10 mouse cellular contexts compared by ENCODE assay signal in genomic region chr11:115250405-115251090, GRCm38 (mm10). TPM values are rescaled to one million over a fixed set of nuclear protein-coding genes. Genes with fewer than 3 reads are reported as not detected.
A peak's percentile ranks its signal among the peaks of the same experiment; 100 is the strongest.
DNase-seq lines count a peak whose midpoint lies in the region; ATAC-seq lines count a peak whose summit lies in the region.
"Had no signal": no experiment of that assay in that cellular context is flagged by ENCODE, and none has a peak within 500 bp of the region (broad histone marks: within the 10 kb centered on the region; RNA-seq: fewer than 3 reads in every experiment).

No protein-coding gene starts in this region.

- no peaks in the 10 kb centered on the region for H3K9me3 ChIP-seq in liver, embryonic 11.5 days (ENCODE audit: control insufficient read depth, low read length)
- no peaks in the 10 kb centered on the region for H3K9me3 ChIP-seq in embryonic facial prominence, embryonic 14.5 days (ENCODE audit: control insufficient read depth, low read length)
- H3K9me3 ChIP-seq in intestine, embryonic 16.5 days (ENCODE audit: control insufficient read depth, low read length) = no peaks in the 10 kb centered on the region
- no peaks in the 10 kb centered on the region for H3K9me3 ChIP-seq in neural tube, embryonic 13.5 days

- H3K4me2 ChIP-seq in liver, embryonic 11.5 days = peak overlapping the region; percentile 67
- H3K4me2 ChIP-seq in embryonic facial prominence, embryonic 14.5 days (ENCODE audit: low read depth, low read length) = peak overlapping the region; percentile 78
- peak overlapping the region; percentile 91 for H3K4me2 ChIP-seq in intestine, embryonic 16.5 days (ENCODE audit: low read depth, low read length)
- H3K4me2 ChIP-seq in neural tube, embryonic 13.5 days = peak overlapping the region; percentile 75

- 4% methylated on average over 31 of the region's 36 CpGs for WGBS in liver, embryonic 11.5 days
- 3% methylated on average over 22 of the region's 36 CpGs for WGBS in embryonic facial prominence, embryonic 14.5 days
- WGBS in intestine, embryonic 16.5 days = 1% methylated on average over 36 of the region's 36 CpGs
- under 1% methylated on average over 36 of the region's 36 CpGs for WGBS in neural tube, embryonic 13.5 days

- H3K27me3 ChIP-seq in liver, embryonic 11.5 days (replicated peaks; ENCODE audit: control insufficient read depth, insufficient read depth, low read length) = peaks cover 88% of the 10 kb centered on the region
- peaks cover 77% of the 10 kb centered on the region for H3K27me3 ChIP-seq in embryonic facial prominence, embryonic 14.5 days (replicated peaks; ENCODE audit: control insufficient read depth, insufficient read depth, low read length)
- H3K27me3 ChIP-seq in intestine, embryonic 16.5 days (replicated peaks; ENCODE audit: control insufficient read depth, insufficient read depth, low read length) = peaks cover 59% of the 10 kb centered on the region
- H3K27me3 ChIP-seq in neural tube, embryonic 13.5 days = peaks cover 93% of the 10 kb centered on the region

- H3K4me3 ChIP-seq in liver, embryonic 11.5 days (ENCODE audit: low read depth, low read length) = peak overlapping the region; percentile 46
- H3K4me3 ChIP-seq in embryonic facial prominence, embryonic 14.5 days (ENCODE audit: low read depth, low read length) = peak overlapping the region; percentile 42
- H3K4me3 ChIP-seq in intestine, embryonic 16.5 days (ENCODE audit: low read length) = peak overlapping the region; percentile 48
- H3K4me3 ChIP-seq in neural tube, embryonic 13.5 days = peak overlapping the region; percentile 45

- no peak overlapping the region for H3K9ac ChIP-seq in liver, embryonic 11.5 days (ENCODE audit: low read depth, low read length)
- H3K9ac ChIP-seq in embryonic facial prominence, embryonic 14.5 days (ENCODE audit: low read depth, low read length) = peak overlapping the region; percentile 45
- H3K9ac ChIP-seq in intestine, embryonic 16.5 days (ENCODE audit: low read depth, low read length) = peak overlapping the region; percentile 55
- peak overlapping the region; percentile 67 for H3K9ac ChIP-seq in neural tube, embryonic 13.5 days

- no peak for DNase-seq in liver, embryonic 11.5 days (ENCODE audit: low spot score)
- no peak for DNase-seq in liver
- DNase-seq in embryonic facial prominence, embryonic 14.5 days (ENCODE audit: low spot score) = no peak
- DNase-seq in left cerebral cortex, adult 8-10 months (ENCODE audit: low spot score in 2 of 2) = no peak
- DNase-seq in cerebellum, adult 11-12 months = no peak
- DNase-seq in adrenal gland, adult 2 months = no peak

- H3K27ac ChIP-seq in liver, embryonic 11.5 days (ENCODE audit: low read depth, low read length) = no peak overlapping the region
- H3K27ac ChIP-seq in embryonic facial prominence, embryonic 14.5 days (replicated peaks; ENCODE audit: low read depth, low read length) = no peak overlapping the region
- H3K27ac ChIP-seq in intestine, embryonic 16.5 days (ENCODE audit: low read length) = no peak overlapping the region
- H3K27ac ChIP-seq in neural tube, embryonic 13.5 days (replicated peaks) = no peak overlapping the region

- H3K36me3 ChIP-seq in liver, embryonic 11.5 days (ENCODE audit: control insufficient read depth, insufficient read depth, low read length) = no peaks in the 10 kb centered on the region
- no peaks in the 10 kb centered on the region for H3K36me3 ChIP-seq in embryonic facial prominence, embryonic 14.5 days (ENCODE audit: control insufficient read depth, insufficient read depth, low read length)
- H3K36me3 ChIP-seq in intestine, embryonic 16.5 days (ENCODE audit: control insufficient read depth, insufficient read depth, low read length) = no peaks in the 10 kb centered on the region
- no peaks in the 10 kb centered on the region for H3K36me3 ChIP-seq in neural tube, embryonic 13.5 days

- H3K4me1 ChIP-seq in liver, embryonic 11.5 days (replicated peaks; ENCODE audit: control insufficient read depth, insufficient read depth, low read length) = peaks cover 12% of the 10 kb centered on the region
- H3K4me1 ChIP-seq in embryonic facial prominence, embryonic 14.5 days (ENCODE audit: control insufficient read depth, insufficient read depth, low read length) = peaks cover 8% of the 10 kb centered on the region; the same call in 1 of the 2 replicates
- H3K4me1 ChIP-seq in intestine, embryonic 16.5 days (ENCODE audit: control insufficient read depth, insufficient read depth, low read length) = peaks cover 10% of the 10 kb centered on the region
- H3K4me1 ChIP-seq in neural tube, embryonic 13.5 days (replicated peaks) = peaks cover 50% of the 10 kb centered on the region

- no peak for ATAC-seq in liver, embryonic 11.5 days (replicated peaks; ENCODE audit: low FRiP score)
- ATAC-seq in embryonic facial prominence, embryonic 14.5 days (ENCODE audit: low read depth) = no peak
- no peak for ATAC-seq in intestine, embryonic 16.5 days
- no peak for ATAC-seq in neural tube, embryonic 13.5 days (ENCODE audit: low read depth)
- ATAC-seq: Patski had no signal

RNA-seq across cellular contexts. Expression of gene Grin2c, which starts 16.5 kb away (rescaled TPM):
- 0.75 and 0.89 TPM in 2 replicates for polyA plus RNA-seq in liver, embryonic 11.5 days (2014; fragmentation: Nextera tagmentation; extraction: Ambion mirVana)
- polyA plus RNA-seq in embryonic facial prominence, embryonic 14.5 days (2014; fragmentation: Nextera tagmentation; extraction: Ambion mirVana) = not detected in 2 replicates
- 0.06 TPM in 1 of 2 replicates, not detected in the other for polyA plus RNA-seq in intestine, embryonic 16.5 days (2015; fragmentation: Nextera tagmentation; extraction: Ambion mirVana)
- polyA plus RNA-seq in neural tube, embryonic 13.5 days (2015; fragmentation: Nextera tagmentation; extraction: Ambion mirVana) = 0.55 and 0.57 TPM in 2 replicates
- total RNA-seq in left cerebral cortex, adult 8-10 months (2022) = 10 to 100 TPM; 32.4 to 37.5 (median 36.3) TPM
- total RNA-seq in adrenal gland, adult 2 months (2021) = 1 to 10 TPM; 2.3 to 9.4 TPM
- polyA plus RNA-seq in adrenal gland, adult 2 months (2012; rRNA removed) = 13.8 and 25.5 TPM in 2 replicates
- total RNA-seq: monocyte, adult 5-6 weeks had no signal
- polyA plus RNA-seq: Patski had no signal

RNA-seq across cellular contexts. Expression of gene Fdxr, which starts 26.3 kb away (rescaled TPM):
- polyA plus RNA-seq in liver, embryonic 11.5 days (2014; fragmentation: Nextera tagmentation; extraction: Ambion mirVana) = 25.0 and 25.7 TPM in 2 replicates
- polyA plus RNA-seq in embryonic facial prominence, embryonic 14.5 days (2014; fragmentation: Nextera tagmentation; extraction: Ambion mirVana) = 10.4 and 11.0 TPM in 2 replicates
- 21.7 and 22.9 TPM in 2 replicates for polyA plus RNA-seq in intestine, embryonic 16.5 days (2015; fragmentation: Nextera tagmentation; extraction: Ambion mirVana)
- polyA plus RNA-seq in neural tube, embryonic 13.5 days (2015; fragmentation: Nextera tagmentation; extraction: Ambion mirVana) = 19.4 and 20.4 TPM in 2 replicates
- 10 to 100 TPM; 15.1 to 20.1 (median 17.5) TPM for total RNA-seq in left cerebral cortex, adult 8-10 months (2022)
- total RNA-seq in adrenal gland, adult 2 months (2021) = 1,000 to 10,000 TPM; 1,196 to 1,476 TPM
- 2,178 and 2,420 TPM in 2 replicates for polyA plus RNA-seq in adrenal gland, adult 2 months (2012; rRNA removed)

RNA-seq across cellular contexts. Expression of gene Fads6, which starts 46.9 kb away (rescaled TPM):
- 3.2 and 3.4 TPM in 2 replicates for polyA plus RNA-seq in liver, embryonic 11.5 days (2014; fragmentation: Nextera tagmentation; extraction: Ambion mirVana)
- polyA plus RNA-seq in embryonic facial prominence, embryonic 14.5 days (2014; fragmentation: Nextera tagmentation; extraction: Ambion mirVana) = 0.24 and 0.52 TPM in 2 replicates
- 1.2 and 1.5 TPM in 2 replicates for polyA plus RNA-seq in intestine, embryonic 16.5 days (2015; fragmentation: Nextera tagmentation; extraction: Ambion mirVana)
- polyA plus RNA-seq in neural tube, embryonic 13.5 days (2015; fragmentation: Nextera tagmentation; extraction: Ambion mirVana) = 0.65 and 1.1 TPM in 2 replicates
- 10 to 100 TPM; 18.4 to 21.9 (median 20.2) TPM for total RNA-seq in left cerebral cortex, adult 8-10 months (2022)
- 10 to 100 TPM; 56.7 to 76.5 TPM for total RNA-seq in adrenal gland, adult 2 months (2021)
- 87.7 and 93.1 TPM in 2 replicates for polyA plus RNA-seq in adrenal gland, adult 2 months (2012; rRNA removed)

RNA-seq across cellular contexts. Expression of gene Otop2, which starts 56.4 kb away (rescaled TPM):
- polyA plus RNA-seq in liver, embryonic 11.5 days (2014; fragmentation: Nextera tagmentation; extraction: Ambion mirVana) = not detected in 2 replicates
- not detected in 2 replicates for polyA plus RNA-seq in embryonic facial prominence, embryonic 14.5 days (2014; fragmentation: Nextera tagmentation; extraction: Ambion mirVana)
- polyA plus RNA-seq in intestine, embryonic 16.5 days (2015; fragmentation: Nextera tagmentation; extraction: Ambion mirVana) = 0.11 TPM in 1 of 2 replicates, not detected in the other
- polyA plus RNA-seq in neural tube, embryonic 13.5 days (2015; fragmentation: Nextera tagmentation; extraction: Ambion mirVana) = not detected in 2 replicates
- total RNA-seq in left cerebral cortex, adult 8-10 months (2022) = 1 to 10 TPM in 3 of 4 experiments, under 1 TPM in 1; 0.91 to 3.2 (median 1.5) TPM
- not detected for total RNA-seq in adrenal gland, adult 2 months (2021)
- polyA plus RNA-seq in adrenal gland, adult 2 months (2012; rRNA removed) = 0.12 TPM in 1 of 2 replicates, not detected in the other
- total RNA-seq: monocyte, adult 5-6 weeks had no signal
- polyA plus RNA-seq: Patski had no signal

Comparison
In these comparisons a context has a peak if more than half of its experiments do, and no peak if none do; other contexts are left out.
1. RNA of gene Fdxr, which starts 26.3 kb away (polyA plus RNA-seq): 2,178 to 2,420 TPM in adrenal gland, adult 2 months; 25.0 to 25.7 TPM in liver, embryonic 11.5 days, 21.7 to 22.9 TPM in intestine, embryonic 16.5 days, 19.4 to 20.4 TPM in neural tube, embryonic 13.5 days and 10.4 to 11.0 TPM in embryonic facial prominence, embryonic 14.5 days; every median in the first group is over 10 times any median in the second.
2. RNA of gene Fads6, which starts 46.9 kb away (polyA plus RNA-seq): 87.7 to 93.1 TPM in adrenal gland, adult 2 months; 3.2 to 3.4 TPM in liver, embryonic 11.5 days, 1.2 to 1.5 TPM in intestine, embryonic 16.5 days, 0.65 to 1.1 TPM in neural tube, embryonic 13.5 days and 0.24 to 0.52 TPM in embryonic facial prominence, embryonic 14.5 days; every median in the first group is over 10 times any median in the second.
3. Peak in every context shown above with its lines, with median percentiles within 50 percentile points of each other: H3K4me2 ChIP-seq and H3K4me3 ChIP-seq.